ENCODE assay signal across 27 mouse cellular contexts in the genomic region with DNA sequence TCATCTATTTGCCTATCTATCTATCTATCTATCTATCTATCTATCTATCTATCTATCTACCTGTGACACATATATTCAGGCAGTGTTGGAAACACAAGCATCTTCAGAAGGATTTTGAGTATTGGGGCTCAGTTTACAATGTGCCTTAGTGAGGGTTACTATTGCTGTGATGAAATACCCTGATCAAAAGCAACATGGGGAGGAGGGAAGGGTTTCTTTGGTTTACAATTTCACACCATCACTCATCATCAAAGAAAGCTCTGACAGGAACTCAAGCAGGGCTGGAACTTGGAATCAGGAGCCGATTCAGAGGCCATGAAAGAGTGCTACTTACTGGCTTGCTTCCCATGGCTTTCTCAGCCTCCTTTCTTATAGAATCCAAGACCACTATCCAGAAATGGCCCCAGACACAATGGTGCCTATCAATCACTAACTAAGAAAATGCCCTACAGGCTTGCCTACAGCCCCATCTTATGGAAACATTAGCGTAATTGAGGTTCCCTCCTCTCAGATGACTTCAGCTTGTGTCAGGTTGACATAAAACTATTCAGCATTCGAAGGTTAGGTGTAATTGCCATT.
DNase-seq lines count a peak whose midpoint lies in the region; ATAC-seq and TF ChIP-seq lines count a peak whose summit lies in the region.
"Had no signal": no experiment of that assay in that cellular context is flagged by ENCODE, and none has a peak within 500 bp of the region (broad histone marks: within the 10 kb centered on the region; RNA-seq: fewer than 3 reads in every experiment).

No protein-coding gene starts in this region.

- no peak overlapping the region for H3K9ac ChIP-seq in heart, embryonic 11.5 days (ENCODE audit: low read depth, low read length)
- H3K9ac ChIP-seq in midbrain, embryonic 12.5 days (replicated peaks): no peak overlapping the region
- no peak overlapping the region for H3K9ac ChIP-seq in midbrain, embryonic 15.5 days
- no peak overlapping the region for H3K9ac ChIP-seq in hindbrain, embryonic 14.5 days
- H3K9ac ChIP-seq in midbrain, postnatal 0 days (replicated peaks; ENCODE audit: low read length, poor library complexity, severe bottlenecking): no peak overlapping the region
- H3K9ac ChIP-seq: embryonic facial prominence, embryonic 13.5 days; limb, embryonic 15.5 days; liver, embryonic 13.5 days had no signal

- H3K4me1 ChIP-seq in heart, embryonic 11.5 days (ENCODE audit: control insufficient read depth, insufficient read depth, low read length): no peaks in the 10 kb centered on the region
- H3K4me1 ChIP-seq in midbrain, embryonic 12.5 days: no peaks in the 10 kb centered on the region
- H3K4me1 ChIP-seq in midbrain, embryonic 15.5 days: no peaks in the 10 kb centered on the region
- no peaks in the 10 kb centered on the region for H3K4me1 ChIP-seq in hindbrain, embryonic 14.5 days (replicated peaks; ENCODE audit: control insufficient read depth, insufficient read depth, low read length)
- H3K4me1 ChIP-seq in midbrain, postnatal 0 days (ENCODE audit: insufficient read depth, low read length): no peaks in the 10 kb centered on the region
- H3K4me1 ChIP-seq: heart, embryonic 10.5 days; liver, embryonic 13.5 days; megakaryocyte, embryonic 14.5 days had no signal

- no peak overlapping the region for H3K4me3 ChIP-seq in heart, embryonic 11.5 days (ENCODE audit: low read depth, low read length)
- H3K4me3 ChIP-seq in midbrain, embryonic 12.5 days: no peak overlapping the region
- no peak overlapping the region for H3K4me3 ChIP-seq in midbrain, embryonic 15.5 days
- H3K4me3 ChIP-seq in hindbrain, embryonic 14.5 days (replicated peaks; ENCODE audit: low read length): no peak overlapping the region
- no peak overlapping the region for H3K4me3 ChIP-seq in midbrain, postnatal 0 days (ENCODE audit: low read depth, low read length)
- H3K4me3 ChIP-seq: embryonic facial prominence, embryonic 13.5 days; heart, embryonic 10.5 days; limb, embryonic 15.5 days; liver, embryonic 13.5 days; megakaryocyte, embryonic 14.5 days had no signal

- H3K9me3 ChIP-seq in heart, embryonic 11.5 days (replicated peaks; ENCODE audit: control insufficient read depth, low read length): no peaks in the 10 kb centered on the region
- H3K9me3 ChIP-seq in midbrain, embryonic 12.5 days: no peaks in the 10 kb centered on the region
- no peaks in the 10 kb centered on the region for H3K9me3 ChIP-seq in midbrain, embryonic 15.5 days
- H3K9me3 ChIP-seq in hindbrain, embryonic 14.5 days (ENCODE audit: control insufficient read depth, low read length): peaks cover 4% of the 10 kb centered on the region; the same call in 1 of the 2 replicates
- no peaks in the 10 kb centered on the region for H3K9me3 ChIP-seq in midbrain, postnatal 0 days (ENCODE audit: low read length)
- H3K9me3 ChIP-seq: embryonic facial prominence, embryonic 13.5 days; heart, embryonic 10.5 days; limb, embryonic 15.5 days; liver, embryonic 13.5 days had no signal

- no peaks in the 10 kb centered on the region for H3K36me3 ChIP-seq in heart, embryonic 11.5 days (ENCODE audit: control insufficient read depth, insufficient read depth, low read length)
- H3K36me3 ChIP-seq in midbrain, embryonic 12.5 days: no peaks in the 10 kb centered on the region
- no peaks in the 10 kb centered on the region for H3K36me3 ChIP-seq in midbrain, embryonic 15.5 days (replicated peaks)
- no peaks in the 10 kb centered on the region for H3K36me3 ChIP-seq in hindbrain, embryonic 14.5 days (replicated peaks; ENCODE audit: control insufficient read depth, insufficient read depth)
- H3K36me3 ChIP-seq in midbrain, postnatal 0 days (ENCODE audit: insufficient read depth, low read length): no peaks in the 10 kb centered on the region
- H3K36me3 ChIP-seq: embryonic facial prominence, embryonic 13.5 days; heart, embryonic 10.5 days; limb, embryonic 15.5 days; liver, embryonic 13.5 days had no signal

- 65% methylated on average over 3 of the region's 3 CpGs for WGBS in heart, embryonic 11.5 days (ENCODE audit: insufficient replicate concordance)
- 57% methylated on average over 3 of the region's 3 CpGs for WGBS in midbrain, embryonic 12.5 days
- 42% methylated on average over 3 of the region's 3 CpGs for WGBS in midbrain, embryonic 15.5 days
- 21% methylated on average over 3 of the region's 3 CpGs for WGBS in hindbrain, embryonic 14.5 days
- 40% methylated on average over 3 of the region's 3 CpGs for WGBS in midbrain, postnatal 0 days

- no peak overlapping the region for H3K4me2 ChIP-seq in heart, embryonic 11.5 days
- no peak overlapping the region for H3K4me2 ChIP-seq in midbrain, embryonic 12.5 days (replicated peaks)
- no peak overlapping the region for H3K4me2 ChIP-seq in midbrain, embryonic 15.5 days
- H3K4me2 ChIP-seq in hindbrain, embryonic 14.5 days (replicated peaks): no peak overlapping the region
- H3K4me2 ChIP-seq in midbrain, postnatal 0 days (ENCODE audit: low read depth, low read length, poor library complexity, severe bottlenecking): no peak overlapping the region
- H3K4me2 ChIP-seq: embryonic facial prominence, embryonic 13.5 days; limb, embryonic 15.5 days; liver, embryonic 13.5 days had no signal

- H3K27me3 ChIP-seq in heart, embryonic 11.5 days (ENCODE audit: control insufficient read depth, insufficient read depth, low read length): no peaks in the 10 kb centered on the region
- H3K27me3 ChIP-seq in midbrain, embryonic 12.5 days: 0 out of 2 replicates have a peak, but pooled peaks cover 6% of the 10 kb centered on the region
- H3K27me3 ChIP-seq in midbrain, embryonic 15.5 days (replicated peaks): no peaks in the 10 kb centered on the region
- no peaks in the 10 kb centered on the region for H3K27me3 ChIP-seq in hindbrain, embryonic 14.5 days (ENCODE audit: control insufficient read depth, insufficient read depth, low read length)
- no peaks in the 10 kb centered on the region for H3K27me3 ChIP-seq in midbrain, postnatal 0 days (ENCODE audit: insufficient read depth, low read length)
- H3K27me3 ChIP-seq: embryonic facial prominence, embryonic 13.5 days; limb, embryonic 15.5 days; liver, embryonic 13.5 days; megakaryocyte, embryonic 14.5 days had no signal

- ATAC-seq in heart, embryonic 11.5 days (replicated peaks; ENCODE audit: insufficient number of reproducible peaks, low FRiP score, low TSS enrichment): no peak
- peak; percentile 81 for ATAC-seq in midbrain, embryonic 12.5 days (ENCODE audit: low FRiP score, low read depth)
- ATAC-seq in midbrain, embryonic 15.5 days (replicated peaks): no peak
- peak; percentile 48; the same call in 1 of the 2 replicates for ATAC-seq in hindbrain, embryonic 14.5 days (ENCODE audit: low FRiP score)
- ATAC-seq in midbrain, postnatal 0 days (ENCODE audit: low FRiP score): 0 out of 2 replicates have a peak, but pooled peaks have one; percentile 49
- ATAC-seq: CD4-positive, CD25-positive, alpha-beta regulatory T cell, adult 4 months; inflammation-experienced regulatory T-cells, adult 6 months; lung, postnatal 0 days had no signal

- no peak for TF ChIP-seq CTCF in midbrain, postnatal 0 days (IDR thresholded peaks at IDR 0.05)

- H3K27ac ChIP-seq in heart, embryonic 11.5 days (ENCODE audit: low read depth, low read length): no peak overlapping the region
- no peak overlapping the region for H3K27ac ChIP-seq in midbrain, embryonic 12.5 days (replicated peaks)
- no peak overlapping the region for H3K27ac ChIP-seq in midbrain, embryonic 15.5 days
- H3K27ac ChIP-seq in hindbrain, embryonic 14.5 days: no peak overlapping the region
- H3K27ac ChIP-seq in midbrain, postnatal 0 days (ENCODE audit: low read depth, low read length): no peak overlapping the region
- H3K27ac ChIP-seq: embryonic facial prominence, embryonic 13.5 days; heart, embryonic 10.5 days; liver, embryonic 13.5 days had no signal

- peak; percentile 37 for DNase-seq in heart, adult 11 months
- no peak for DNase-seq in hindbrain, embryonic 14.5 days (ENCODE audit: low spot score)
- peak; percentile 47 for DNase-seq in midbrain, postnatal 0 days (ENCODE audit: low spot score)
- DNase-seq in urinary bladder, postnatal 14 days (ENCODE audit: low spot score): no peak
- DNase-seq: adrenal gland, postnatal 25 days; cerebellum, adult 18-20 months; cerebellum, postnatal 10 days; gastrocnemius, postnatal 14 days; heart, postnatal 36 days; kidney, adult 11 months; kidney, postnatal 14 days; liver, embryonic 13.5 days; lung, adult 18-20 months; lung, postnatal 4 days; right cerebral cortex, adult 18-20 months; spleen, adult 18-20 months; thymus, postnatal 25 days had no signal

Comparison
In these comparisons a context has a peak if more than half of its experiments do, and no peak if none do; other contexts are left out.
1. ATAC-seq: peak in midbrain, embryonic 12.5 days (single experiment), hindbrain, embryonic 14.5 days (single experiment) and midbrain, postnatal 0 days (single experiment); none in heart, embryonic 11.5 days (single experiment) and midbrain, embryonic 15.5 days (single experiment).
2. DNase-seq: peak in heart, adult 11 months (single experiment) and midbrain, postnatal 0 days (single experiment); none in hindbrain, embryonic 14.5 days (single experiment) and urinary bladder, postnatal 14 days (single experiment).